Mouse (Mus musculus): ENCODE measurements at regions not wholly inside any gene's neighbourhood (a gene's known extent, or its start where the extent isn't known, plus 50 kb on each side); places are given as distances from the start of the nearest gene placed in this dataset.

- TF ChIP-seq CTCF (IDR thresholded peaks at IDR 0.05; ENCODE audit: control insufficient read depth, insufficient read depth, insufficient replicate concordance, low read depth, low read length) (no peak), POLR2A (IDR thresholded peaks at IDR 0.05; ENCODE audit: control insufficient read depth, low read depth, low read length) (no peak)
Measured at GRCm38 (mm10) chr8:115432396-115433040, 275.1 kb downstream of the Maf start.

Measured in testis, adult 2 months (tissue).